In the genomic region with DNA sequence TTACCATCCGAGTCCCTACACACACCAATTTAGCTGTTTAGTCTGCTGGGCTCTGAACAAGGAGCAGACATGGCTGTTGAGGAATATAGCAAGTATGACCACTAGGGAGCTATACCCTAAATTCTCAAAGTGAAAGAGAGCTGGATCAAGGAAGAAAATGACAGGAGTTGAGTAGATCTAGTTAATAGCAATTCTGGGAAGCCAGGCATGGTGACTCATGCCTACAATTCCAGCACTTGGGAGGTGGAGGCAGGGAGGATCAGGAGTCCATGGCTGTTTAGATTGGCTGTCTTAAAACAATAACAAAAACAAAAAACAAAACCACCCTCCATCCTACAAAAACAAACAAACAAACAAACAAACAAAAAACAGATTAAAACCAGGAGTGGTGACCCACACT, we compare ENCODE assay signal across 8 mouse cellular contexts. TPM values are rescaled to one million over a fixed set of nuclear protein-coding genes. Genes with fewer than 3 reads are reported as not detected.
DNase-seq lines count a peak whose midpoint lies in the region; ATAC-seq and TF ChIP-seq lines count a peak whose summit lies in the region.

No protein-coding gene starts in this region.

- H3K9me3 ChIP-seq in neural tube, embryonic 11.5 days (ENCODE audit: control insufficient read depth, low read length) = no peaks in the 10 kb centered on the region
- H3K9me3 ChIP-seq in forebrain, embryonic 13.5 days (replicated peaks) = no peaks in the 10 kb centered on the region
- H3K9me3 ChIP-seq in liver, embryonic 13.5 days (replicated peaks) = no peaks in the 10 kb centered on the region
- no peaks in the 10 kb centered on the region for H3K9me3 ChIP-seq in stomach, postnatal 0 days (ENCODE audit: control insufficient read depth, low read length)

- no peaks in the 10 kb centered on the region for H3K36me3 ChIP-seq in neural tube, embryonic 11.5 days (ENCODE audit: control insufficient read depth, insufficient read depth, low read length)
- peaks cover 10% of the 10 kb centered on the region; the same call in 1 of the 2 replicates for H3K36me3 ChIP-seq in forebrain, embryonic 13.5 days (ENCODE audit: poor library complexity, severe bottlenecking)
- 0 out of 2 replicates have a peak, but pooled peaks cover 4% of the 10 kb centered on the region for H3K36me3 ChIP-seq in liver, embryonic 13.5 days
- no peaks in the 10 kb centered on the region for H3K36me3 ChIP-seq in stomach, postnatal 0 days (ENCODE audit: control insufficient read depth, insufficient read depth, low read length)

- TF ChIP-seq CTCF in stomach, postnatal 0 days (IDR thresholded peaks at IDR 0.05; ENCODE audit: low read depth) = peak; percentile 7; the same call in 1 of the 2 replicates

- no peak for ATAC-seq in neural tube, embryonic 11.5 days (ENCODE audit: insufficient read depth, low FRiP score, low TSS enrichment)
- no peak for ATAC-seq in forebrain, embryonic 13.5 days
- no peak for ATAC-seq in liver, embryonic 13.5 days (ENCODE audit: low read depth)
- ATAC-seq in stomach, postnatal 0 days (ENCODE audit: low FRiP score, low TSS enrichment) = no peak

- peaks cover 12% of the 10 kb centered on the region for H3K4me1 ChIP-seq in neural tube, embryonic 11.5 days (ENCODE audit: control insufficient read depth, insufficient read depth, low read length)
- peaks cover 19% of the 10 kb centered on the region for H3K4me1 ChIP-seq in forebrain, embryonic 13.5 days
- peaks cover 28% of the 10 kb centered on the region for H3K4me1 ChIP-seq in liver, embryonic 13.5 days (replicated peaks)
- no peaks in the 10 kb centered on the region for H3K4me1 ChIP-seq in stomach, postnatal 0 days (replicated peaks; ENCODE audit: control insufficient read depth, insufficient read depth)

- H3K4me3 ChIP-seq in neural tube, embryonic 11.5 days (ENCODE audit: low read depth, low read length) = no peak overlapping the region
- peak overlapping the region; percentile 85; the same call in 1 of the 2 replicates for H3K4me3 ChIP-seq in forebrain, embryonic 13.5 days
- H3K4me3 ChIP-seq in liver, embryonic 13.5 days (replicated peaks) = peak overlapping the region; percentile 90
- no peak overlapping the region for H3K4me3 ChIP-seq in stomach, postnatal 0 days (ENCODE audit: low read depth, low read length)

- H3K9ac ChIP-seq in neural tube, embryonic 11.5 days (ENCODE audit: low read length) = no peak overlapping the region
- no peak overlapping the region for H3K9ac ChIP-seq in forebrain, embryonic 13.5 days
- H3K9ac ChIP-seq in liver, embryonic 13.5 days = peak overlapping the region; percentile 87; the same call in 1 of the 2 replicates
- no peak overlapping the region; the same call in 1 of the 2 replicates for H3K9ac ChIP-seq in stomach, postnatal 0 days (ENCODE audit: low read length)

- no peak for TF ChIP-seq EP300 in stomach, postnatal 0 days (optimal IDR thresholded peaks at IDR 0.05)

- intact Hi-C loops in left cerebral cortex, postnatal 25 days (cut with DNase I) = loop anchor here (5.0 kb wide), 1 partner anchor 54 kb away; no protein-coding TSS in a partner anchor

- no peak for DNase-seq in neural tube, embryonic 11.5 days (ENCODE audit: low spot score)
- DNase-seq in neural tube, embryonic 10.5 days (ENCODE audit: extremely low spot score, low spot score) = no peak
- no peak for DNase-seq in liver, embryonic 13.5 days
- no peak for DNase-seq in stomach, postnatal 0 days (ENCODE audit: low spot score)
- DNase-seq in adrenal gland, postnatal 25 days = no peak
- no peak for DNase-seq in gastrocnemius, adult 18-20 months (ENCODE audit: low spot score)
- DNase-seq in left cerebral cortex, postnatal 25 days (ENCODE audit: low spot score in 2 of 2) = no peak

- no peak overlapping the region for H3K27ac ChIP-seq in neural tube, embryonic 11.5 days (ENCODE audit: low read depth, low read length)
- no peak overlapping the region for H3K27ac ChIP-seq in forebrain, embryonic 13.5 days
- H3K27ac ChIP-seq in liver, embryonic 13.5 days = no peak overlapping the region
- no peak overlapping the region for H3K27ac ChIP-seq in stomach, postnatal 0 days (replicated peaks)

- no peaks in the 10 kb centered on the region for H3K27me3 ChIP-seq in neural tube, embryonic 11.5 days (ENCODE audit: control insufficient read depth, insufficient read depth, low read length)
- H3K27me3 ChIP-seq in forebrain, embryonic 13.5 days = peaks cover 9% of the 10 kb centered on the region
- 0 out of 2 replicates have a peak, but pooled peaks cover 7% of the 10 kb centered on the region for H3K27me3 ChIP-seq in liver, embryonic 13.5 days
- H3K27me3 ChIP-seq in stomach, postnatal 0 days (ENCODE audit: control insufficient read depth, insufficient read depth, low read length) = no peaks in the 10 kb centered on the region

- WGBS in neural tube, embryonic 11.5 days = 76% methylated on average over 1 of the region's 1 CpGs
- 71% methylated on average over 1 of the region's 1 CpGs for WGBS in forebrain, embryonic 13.5 days
- WGBS in liver, embryonic 13.5 days (ENCODE audit: insufficient replicate concordance) = 68% methylated on average over 1 of the region's 1 CpGs
- WGBS in stomach, postnatal 0 days = 75% methylated on average over 1 of the region's 1 CpGs

- peak overlapping the region; percentile 79; the same call in 1 of the 2 replicates for H3K4me2 ChIP-seq in neural tube, embryonic 11.5 days (ENCODE audit: low read depth)
- H3K4me2 ChIP-seq in forebrain, embryonic 13.5 days = peak overlapping the region; percentile 85
- H3K4me2 ChIP-seq in liver, embryonic 13.5 days = peak overlapping the region; percentile 79
- H3K4me2 ChIP-seq in stomach, postnatal 0 days (replicated peaks; ENCODE audit: low read depth) = peak overlapping the region; percentile 66; the same call in 1 of the 2 replicates

RNA-seq across cellular contexts. Expression of a gene that starts 1.2 kb away (rescaled TPM):
- polyA plus RNA-seq in neural tube, embryonic 11.5 days (2014; fragmentation: Nextera tagmentation; extraction: Ambion mirVana) = 10.0 and 10.5 TPM in 2 replicates
- polyA plus RNA-seq in forebrain, embryonic 13.5 days (2015; fragmentation: Nextera tagmentation; extraction: Ambion mirVana) = 7.7 and 8.0 TPM in 2 replicates
- polyA plus RNA-seq in liver, embryonic 13.5 days (2015; fragmentation: Nextera tagmentation; extraction: Ambion mirVana) = 2.8 and 3.8 TPM in 2 replicates
- polyA plus RNA-seq in stomach, postnatal 0 days (2015; fragmentation: Nextera tagmentation; extraction: Ambion mirVana) = 3.6 and 4.2 TPM in 2 replicates
- 22.9 and 25.0 TPM in 2 replicates for total RNA-seq in adrenal gland, postnatal 25 days (2021)
- 10 to 100 TPM; 14.8 to 16.4 TPM for total RNA-seq in gastrocnemius, adult 18-20 months (2021)
- total RNA-seq in left cerebral cortex, postnatal 25 days (2021) = 10 to 100 TPM; 16.5 to 17.4 TPM

RNA-seq across cellular contexts. Expression of a gene that starts 47.8 kb away (rescaled TPM):
- polyA plus RNA-seq in neural tube, embryonic 11.5 days (2014; fragmentation: Nextera tagmentation; extraction: Ambion mirVana) = 4.3 and 4.5 TPM in 2 replicates
- 2.2 and 2.3 TPM in 2 replicates for polyA plus RNA-seq in forebrain, embryonic 13.5 days (2015; fragmentation: Nextera tagmentation; extraction: Ambion mirVana)
- 1.6 and 1.8 TPM in 2 replicates for polyA plus RNA-seq in liver, embryonic 13.5 days (2015; fragmentation: Nextera tagmentation; extraction: Ambion mirVana)
- 18.2 and 22.1 TPM in 2 replicates for polyA plus RNA-seq in stomach, postnatal 0 days (2015; fragmentation: Nextera tagmentation; extraction: Ambion mirVana)
- total RNA-seq in adrenal gland, postnatal 25 days (2021) = 12.8 and 15.2 TPM in 2 replicates
- 1 to 10 TPM; 6.1 to 6.8 TPM for total RNA-seq in gastrocnemius, adult 18-20 months (2021)
- total RNA-seq in left cerebral cortex, postnatal 25 days (2021) = 10 to 100 TPM in 1 of 2 experiments, 1 to 10 TPM in 1; 7.9 to 12.4 TPM

Comparison
In these comparisons a context has a peak if more than half of its experiments do, and no peak if none do; other contexts are left out.
1. H3K4me3 ChIP-seq: peak in forebrain, embryonic 13.5 days (single experiment) and liver, embryonic 13.5 days (single experiment); none in neural tube, embryonic 11.5 days (single experiment) and stomach, postnatal 0 days (single experiment).
2. Peak in every context shown above with its lines, with median percentiles within 50 percentile points of each other: H3K4me2 ChIP-seq.